Mouse (Mus musculus) liver, postnatal 0 days (tissue): ENCODE data around the gene Prrxl1. TPM values are rescaled to one million over a fixed set of nuclear protein-coding genes. Genes with fewer than 3 reads are reported as not detected.

Experiments used
- ATAC-seq: fragments of 200-750 bp; cut with Nextera tagmentation; 2 replicates; pipeline ENCODE4 v1.8.0; 2017; ENCODE audit warnings: mild to moderate bottlenecking, moderate library complexity
- DNase-seq: peaks from one replicate; pipeline ENCODE4 v3.0.0-alpha.2; 2016
- H3K27ac ChIP-seq: fragments of 300-500 bp; sonication (generic); 2 replicates; pipeline ENCODE4 v1.5.1; 2014; ENCODE audit warnings: antibody characterized with exemption, moderate library complexity, mild to moderate bottlenecking, low read depth
- H3K27me3 ChIP-seq: fragments of 300-500 bp; sonication (generic); 2 replicates; pipeline ENCODE4 v1.6.1; 2014; ENCODE audit warnings: low read length, control low read depth, mixed read lengths; ENCODE audit not compliant: insufficient read depth
- H3K36me3 ChIP-seq: fragments of 300-500 bp; sonication (generic); replicated peaks from 2 replicates; pipeline ENCODE4 v1.6.1; 2014; ENCODE audit warnings: mild to moderate bottlenecking, control low read depth, low read length, moderate library complexity, mixed read lengths; ENCODE audit not compliant: insufficient read depth
- H3K4me1 ChIP-seq: fragments of 300-500 bp; sonication (generic); 2 replicates; pipeline ENCODE4 v1.6.1; 2014; ENCODE audit warnings: antibody characterized with exemption, mild to moderate bottlenecking, control low read depth; ENCODE audit not compliant: insufficient read depth
- H3K4me2 ChIP-seq: fragments of 300-500 bp; sonication (generic); 2 replicates; pipeline ENCODE4 v1.6.1; 2014; ENCODE audit warnings: low read depth, mild to moderate bottlenecking, low read length, moderate library complexity, mixed read lengths
- H3K4me3 ChIP-seq: fragments of 300-500 bp; sonication (generic); 2 replicates; pipeline ENCODE4 v1.5.1; 2014; ENCODE audit warnings: low read depth, low read length
- H3K9ac ChIP-seq: fragments of 300-500 bp; sonication (generic); replicated peaks from 2 replicates; pipeline ENCODE4 v1.6.1; 2014; ENCODE audit warnings: mild to moderate bottlenecking, moderate library complexity
- H3K9me3 ChIP-seq: fragments of 300-500 bp; sonication (generic); 2 replicates; pipeline ENCODE4 v1.6.1; 2016; ENCODE audit warnings: mild to moderate bottlenecking, control low read depth, low read length, mixed read lengths
- CTCF ChIP-seq: sonication (generic); IDR thresholded peaks from 2 replicates; pipeline ENCODE4 v1.5.1; 2016; ENCODE audit warnings: antibody characterized with exemption, low read depth
- EP300 ChIP-seq: IDR thresholded peaks from 2 replicates; pipeline ENCODE4 v1.6.1; 2016; ENCODE audit warnings: antibody characterized with exemption, low read depth, mild to moderate bottlenecking
- WGBS: fragments of 180-500 bp; shearing (Covaris S2); extraction: QIAGEN DNeasy Blood & Tissue Kit; methylation state at CpG from one replicate; pipeline ENCODE4 v1.1.7; 2014; ENCODE audit not compliant: insufficient replicate concordance; 5-methylcytosine and 5-hydroxymethylcytosine counted together
- polyA plus RNA-seq: library from polyadenylated mRNA; unstranded; fragments of >200 nt; fragmentation: Nextera tagmentation; extraction: Ambion mirVana; gene quantifications from 2 replicates; pipeline ENCODE4 v1.2.1, GENCODE M21; 2015

Prrxl1 gene
- polyA plus RNA-seq, 1 experiment from 2014 or later = not detected

- Histone ChIP-seq H3K4me2 (no peak overlapping the region), H3K36me3 (no peaks in the 10 kb centered on the region), H3K9me3 (no peaks in the 10 kb centered on the region), H3K9ac (no peak overlapping the region), H3K27ac (no peak overlapping the region), H3K4me1 (no peaks in the 10 kb centered on the region), H3K4me3 (no peak overlapping the region), H3K27me3 (no peaks in the 10 kb centered on the region)
- 26% methylated on average over 3 of the region's 3 CpGs for WGBS
- ATAC-seq = no peak
- no peak for DNase-seq
- TF ChIP-seq CTCF (no peak), EP300 (no peak)
These were observed 25.0 kb downstream of the Prrxl1 start for GRCm38 (mm10) chr14:32624245-32624644.

GRCm38 (mm10) chr14:32624811-32625210 lies 25.6 kb downstream of the Prrxl1 start:
- Histone ChIP-seq H3K27me3 (no peaks in the 10 kb centered on the region), H3K9ac (no peak overlapping the region), H3K27ac (no peak overlapping the region), H3K9me3 (no peaks in the 10 kb centered on the region), H3K4me2 (no peak overlapping the region), H3K4me3 (no peak overlapping the region), H3K4me1 (no peaks in the 10 kb centered on the region), H3K36me3 (no peaks in the 10 kb centered on the region)
- TF ChIP-seq CTCF (no peak), EP300 (no peak)
- WGBS = 75% methylated on average over 7 of the region's 7 CpGs
- no peak for ATAC-seq
- no peak for DNase-seq

DNA sequence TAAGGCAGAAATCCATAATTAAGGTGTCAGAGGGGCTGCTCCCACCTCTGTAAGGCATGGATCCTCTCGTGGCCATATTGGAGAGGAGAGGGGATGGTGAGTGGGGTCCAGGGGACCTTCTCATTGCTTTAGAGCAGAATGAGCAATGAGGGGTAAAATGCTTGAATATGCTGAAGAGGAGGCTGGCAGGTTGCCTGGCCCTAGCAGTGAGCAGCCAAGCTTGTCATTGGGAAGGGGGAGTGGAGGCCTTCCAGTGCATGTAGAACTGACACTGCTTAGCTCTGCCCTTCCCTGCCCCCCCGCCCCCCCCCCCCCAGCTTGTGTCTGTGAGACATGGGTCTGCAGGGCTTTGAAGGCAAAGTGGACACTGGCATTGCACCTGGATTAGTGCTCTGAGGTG lies 28.1 kb downstream of the Prrxl1 start:
- Histone ChIP-seq H3K9me3 (no peaks in the 10 kb centered on the region), H3K4me3 (no peak overlapping the region), H3K4me2 (no peak overlapping the region), H3K36me3 (no peaks in the 10 kb centered on the region), H3K9ac (no peak overlapping the region), H3K4me1 (no peaks in the 10 kb centered on the region), H3K27me3 (no peaks in the 10 kb centered on the region), H3K27ac (no peak overlapping the region)
- TF ChIP-seq EP300 = no peak
- no peak for TF ChIP-seq CTCF
- ATAC-seq (no peak), DNase-seq (no peak)
- WGBS = 67% methylated on average over 1 of the region's 2 CpGs

GRCm38 (mm10) chr14:32628584-32628983 lies 29.4 kb downstream of the Prrxl1 start:
- DNase-seq (no peak), ATAC-seq (no peak)
- WGBS = 53% methylated on average over 10 of the region's 10 CpGs

DNA sequence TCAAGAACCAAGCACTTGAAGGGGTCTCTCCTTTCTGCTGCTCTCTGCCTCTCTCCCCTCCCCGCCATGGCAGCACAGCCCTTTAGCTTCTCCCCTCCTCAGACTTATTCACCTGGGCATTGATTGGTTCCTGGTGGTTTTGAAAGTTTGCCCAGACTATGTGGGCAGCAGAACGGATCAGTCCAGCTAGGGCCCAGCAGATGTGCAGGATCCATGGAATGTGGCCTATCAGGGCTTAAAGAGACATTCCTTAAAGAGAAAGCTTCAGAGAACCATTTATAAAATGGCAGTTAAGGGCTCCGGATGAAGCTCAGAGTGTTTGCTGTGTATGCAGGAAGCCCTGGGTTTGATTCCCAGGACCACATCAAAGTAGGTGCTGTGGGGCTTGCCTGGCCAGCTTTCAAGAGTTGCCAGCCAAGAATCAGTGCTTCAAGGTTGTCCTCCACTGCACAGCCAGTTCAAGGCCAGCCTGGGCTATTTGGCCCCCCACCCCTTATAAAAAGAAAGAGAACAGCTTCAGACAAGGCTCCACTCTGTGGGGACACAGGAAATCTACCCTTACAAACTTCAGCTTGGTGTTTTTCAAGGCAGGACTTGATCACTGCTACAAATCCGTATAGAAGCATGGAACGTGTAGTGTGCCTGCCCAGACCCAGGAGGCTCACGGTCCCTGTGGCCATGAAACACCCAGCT lies 33.8 kb downstream of the Prrxl1 start:
- no peaks in the 10 kb centered on the region for H3K36me3 ChIP-seq
- no peak overlapping the region for H3K4me3 ChIP-seq
- H3K27me3 ChIP-seq = no peaks in the 10 kb centered on the region
- no peak for DNase-seq
- H3K9ac ChIP-seq = no peak overlapping the region
- H3K9me3 ChIP-seq = no peaks in the 10 kb centered on the region
- TF ChIP-seq EP300 = no peak
- WGBS = 68% methylated on average over 6 of the region's 6 CpGs
- H3K4me1 ChIP-seq = no peaks in the 10 kb centered on the region
- H3K27ac ChIP-seq = no peak overlapping the region
- no peak for ATAC-seq
- no peak overlapping the region for H3K4me2 ChIP-seq

More at GRCm38 (mm10) chr14:32628584-32628983, 29.4 kb downstream of the Prrxl1 start:
- Histone ChIP-seq H3K27me3 (no peaks in the 10 kb centered on the region), H3K36me3 (no peaks in the 10 kb centered on the region), H3K4me3 (no peak overlapping the region), H3K4me2 (no peak overlapping the region), H3K9me3 (no peaks in the 10 kb centered on the region), H3K4me1 (no peaks in the 10 kb centered on the region), H3K9ac (no peak overlapping the region), H3K27ac (no peak overlapping the region)
- TF ChIP-seq EP300 = no peak
- peak; percentile 39 for TF ChIP-seq CTCF

- Histone ChIP-seq H3K27ac (no peak overlapping the region), H3K9ac (no peak overlapping the region), H3K36me3 (no peaks in the 10 kb centered on the region), H3K9me3 (no peaks in the 10 kb centered on the region), H3K27me3 (no peaks in the 10 kb centered on the region), H3K4me3 (no peak overlapping the region), H3K4me1 (no peaks in the 10 kb centered on the region), H3K4me2 (no peak overlapping the region)
- 25% methylated on average over 11 of the region's 11 CpGs for WGBS
- no peak for TF ChIP-seq EP300
- TF ChIP-seq CTCF = no peak
- no peak for DNase-seq
- ATAC-seq = no peak
These were observed 34.9 kb downstream of the Prrxl1 start for GRCm38 (mm10) chr14:32634015-32634682.
